Mouse (Mus musculus): ENCODE measurements around the gene Maats1. TPM values are rescaled to one million over a fixed set of nuclear protein-coding genes. Genes with fewer than 3 reads are reported as not detected.

Maats1 gene
- total RNA-seq, 2 experiments from 2014 or later = 1.1 to 1.3 TPM

- H3K4me3 ChIP-seq = no peak overlapping the region
- no peak for DNase-seq (ENCODE audit: low spot score in 2 of 2)
- no peak overlapping the region for H3K27ac ChIP-seq
- no peak for TF ChIP-seq CTCF (conservative IDR thresholded peaks at IDR 0.05)
These were observed 51.8 kb downstream of the Maats1 start for GRCm38 (mm10) chr16:38290151-38290550.

DNA sequence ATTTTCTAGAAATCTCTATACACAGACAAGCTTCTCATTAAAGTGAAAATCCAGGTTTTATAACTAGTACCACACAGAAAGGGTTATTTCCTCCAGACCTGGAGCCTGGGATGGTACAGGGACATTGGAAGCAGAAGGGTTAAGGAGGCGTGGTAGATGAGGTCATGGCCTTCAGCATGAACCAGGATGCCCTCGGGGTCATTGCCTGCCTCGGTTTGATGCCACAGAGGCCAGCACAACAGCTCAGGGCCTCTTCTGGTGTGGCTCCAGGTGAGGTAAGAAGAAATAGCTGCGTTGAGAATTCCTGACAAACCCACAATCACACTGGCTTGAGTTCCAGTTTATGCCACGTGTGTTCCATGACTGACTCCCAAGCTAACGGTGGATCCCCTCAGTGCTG lies 53.1 kb downstream of the Maats1 start:
- no peak overlapping the region for H3K4me3 ChIP-seq
- no peak for TF ChIP-seq CTCF (conservative IDR thresholded peaks at IDR 0.05)
- DNase-seq (ENCODE audit: low spot score in 2 of 2) = no peak
- H3K27ac ChIP-seq = no peak overlapping the region

GRCm38 (mm10) chr16:38287762-38288161 lies 54.2 kb downstream of the Maats1 start:
- no peak for TF ChIP-seq CTCF (conservative IDR thresholded peaks at IDR 0.05)
- Histone ChIP-seq H3K4me3 (no peak overlapping the region), H3K27ac (no peak overlapping the region)
- DNase-seq (ENCODE audit: low spot score in 2 of 2) = no peak

- TF ChIP-seq CTCF (conservative IDR thresholded peaks at IDR 0.05) = no peak
- H3K4me3 ChIP-seq = no peak overlapping the region
- no peak overlapping the region for H3K27ac ChIP-seq
- no peak for DNase-seq (ENCODE audit: low spot score in 2 of 2)
These were observed 54.6 kb downstream of the Maats1 start for GRCm38 (mm10) chr16:38287357-38287756.

GRCm38 (mm10) chr16:38286541-38286940 lies 55.4 kb downstream of the Maats1 start:
- Histone ChIP-seq H3K27ac (no peak overlapping the region), H3K4me3 (no peak overlapping the region)
- TF ChIP-seq CTCF (conservative IDR thresholded peaks at IDR 0.05) = no peak
- no peak for DNase-seq (ENCODE audit: low spot score in 2 of 2)

DNA sequence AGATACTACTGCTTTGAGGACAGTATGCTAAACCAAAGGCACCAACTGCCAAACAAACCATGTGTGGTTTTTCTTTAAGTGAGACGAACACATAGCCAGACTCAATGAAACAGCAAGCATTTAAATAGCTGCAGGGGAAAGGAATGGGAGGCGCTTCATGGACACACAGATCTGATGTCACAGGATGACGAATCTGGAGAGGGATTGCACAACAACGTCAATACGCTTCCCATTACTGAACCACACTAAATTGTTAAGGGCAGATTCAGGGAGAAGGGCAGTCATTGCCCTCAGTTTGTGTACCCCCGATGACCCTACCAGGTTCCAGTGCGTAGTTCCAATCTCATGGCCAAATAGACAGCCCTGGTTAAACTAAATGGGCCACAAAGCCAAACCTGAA lies 56.1 kb downstream of the Maats1 start:
- Histone ChIP-seq H3K4me3 (no peak overlapping the region), H3K27ac (no peak overlapping the region)
- no peak for DNase-seq (ENCODE audit: low spot score in 2 of 2)
- TF ChIP-seq CTCF (conservative IDR thresholded peaks at IDR 0.05) = no peak

DNA sequence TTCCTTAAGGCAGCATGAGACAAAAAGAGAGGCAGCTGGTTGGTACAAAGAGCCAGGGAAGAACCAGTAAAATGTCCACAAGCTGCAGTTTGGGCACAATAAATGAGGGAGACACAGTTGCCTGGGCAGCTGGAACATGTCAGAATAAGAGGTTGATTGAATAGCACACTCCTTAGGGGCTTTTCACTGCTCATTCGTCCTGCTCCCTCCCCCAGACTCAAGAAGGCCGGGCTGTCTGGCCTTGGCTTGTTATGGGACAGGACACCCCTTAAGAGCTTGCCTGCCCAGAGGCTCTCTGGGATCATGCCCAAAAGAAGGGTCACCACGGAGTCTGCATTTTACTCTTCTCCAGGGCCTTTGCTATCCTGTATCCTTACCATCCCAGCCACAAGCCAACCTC lies 58.6 kb downstream of the Maats1 start:
- DNase-seq (ENCODE audit: low spot score in 2 of 2) = no peak
- H3K4me3 ChIP-seq = no peak overlapping the region
- H3K27ac ChIP-seq = no peak overlapping the region
- TF ChIP-seq CTCF (conservative IDR thresholded peaks at IDR 0.05) = no peak

DNA sequence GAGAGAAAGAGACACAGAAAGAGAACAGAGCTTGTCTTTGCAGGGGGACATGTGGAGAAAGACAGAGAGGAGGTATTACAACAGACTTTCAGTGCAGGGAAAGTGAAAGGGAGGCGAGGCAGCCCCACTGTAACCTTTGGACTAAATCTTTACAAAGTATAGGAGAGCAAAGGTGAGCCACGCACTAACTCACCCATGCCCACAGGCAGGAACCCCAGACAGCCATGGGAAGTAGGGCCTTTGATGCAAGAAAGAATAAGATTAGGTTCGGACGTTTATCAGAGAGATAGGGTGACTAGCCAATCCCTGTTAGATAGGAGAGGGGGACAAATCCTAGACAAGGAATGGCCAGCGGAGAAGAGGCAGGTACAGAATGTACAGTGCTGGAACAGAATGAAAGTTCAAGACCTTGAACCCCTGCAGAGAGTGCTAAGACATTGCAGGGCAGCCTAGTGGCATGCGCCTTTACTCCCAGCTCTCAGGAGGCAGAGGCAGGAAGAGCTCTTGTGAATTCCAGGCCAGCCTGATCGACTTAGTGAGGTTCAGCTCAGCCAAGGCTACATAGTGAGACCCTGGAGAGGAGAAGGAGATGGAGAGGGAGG lies 59.3 kb downstream of the Maats1 start:
- Histone ChIP-seq H3K27ac (no peak overlapping the region), H3K4me3 (no peak overlapping the region)
- no peak for DNase-seq (ENCODE audit: low spot score in 2 of 2)
- TF ChIP-seq CTCF (conservative IDR thresholded peaks at IDR 0.05) = no peak

- Histone ChIP-seq H3K4me3 (no peak overlapping the region), H3K27ac (no peak overlapping the region)
- DNase-seq (ENCODE audit: low spot score in 2 of 2) = no peak
- TF ChIP-seq CTCF (conservative IDR thresholded peaks at IDR 0.05) = no peak
These were observed 61.0 kb downstream of the Maats1 start for GRCm38 (mm10) chr16:38280951-38281350.

DNA sequence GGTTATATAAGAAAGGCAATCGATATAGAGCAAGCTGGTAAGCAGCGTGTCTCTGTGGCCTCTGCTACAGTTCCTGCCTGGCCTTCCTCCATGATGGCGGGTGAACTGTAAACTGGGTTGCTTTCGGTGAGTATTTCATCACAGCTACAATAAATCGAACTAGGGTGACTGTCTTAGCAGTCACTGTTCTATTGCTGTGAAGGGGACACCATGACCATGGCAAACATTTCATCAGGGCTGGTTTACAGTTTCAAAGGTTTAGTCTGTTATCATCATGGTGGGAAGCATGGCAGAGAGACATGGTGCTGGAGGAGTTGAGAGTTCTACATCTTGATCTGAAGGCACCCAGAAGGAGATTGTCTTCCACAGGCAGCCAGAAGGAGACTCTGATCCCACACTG lies 62.1 kb downstream of the Maats1 start:
- no peak overlapping the region for H3K4me3 ChIP-seq
- TF ChIP-seq CTCF (conservative IDR thresholded peaks at IDR 0.05) = no peak
- DNase-seq (ENCODE audit: low spot score in 2 of 2) = no peak
- no peak overlapping the region for H3K27ac ChIP-seq

DNA sequence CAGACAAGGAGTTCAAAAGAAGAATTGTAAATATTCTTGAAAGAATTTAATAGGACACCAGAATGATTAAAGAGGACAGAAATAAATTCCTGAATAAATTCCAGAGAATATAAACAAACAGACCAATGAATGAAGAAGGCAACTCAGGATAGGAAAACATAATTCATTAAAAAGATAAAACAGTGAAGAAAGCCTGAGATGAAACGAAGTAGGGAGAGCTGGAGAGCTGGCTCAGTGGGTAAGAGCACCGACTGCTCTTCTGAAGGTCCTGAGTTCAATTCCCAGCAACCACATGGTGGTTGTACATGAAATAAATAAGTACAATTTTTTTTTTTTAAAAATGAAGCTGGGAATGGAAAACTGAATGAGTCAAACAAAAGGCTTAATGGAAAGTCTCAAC lies 67.2 kb downstream of the Maats1 start:
- Histone ChIP-seq H3K27ac (no peak overlapping the region), H3K4me3 (no peak overlapping the region)
- TF ChIP-seq CTCF (conservative IDR thresholded peaks at IDR 0.05) = no peak
- DNase-seq (ENCODE audit: low spot score in 2 of 2) = no peak

DNA sequence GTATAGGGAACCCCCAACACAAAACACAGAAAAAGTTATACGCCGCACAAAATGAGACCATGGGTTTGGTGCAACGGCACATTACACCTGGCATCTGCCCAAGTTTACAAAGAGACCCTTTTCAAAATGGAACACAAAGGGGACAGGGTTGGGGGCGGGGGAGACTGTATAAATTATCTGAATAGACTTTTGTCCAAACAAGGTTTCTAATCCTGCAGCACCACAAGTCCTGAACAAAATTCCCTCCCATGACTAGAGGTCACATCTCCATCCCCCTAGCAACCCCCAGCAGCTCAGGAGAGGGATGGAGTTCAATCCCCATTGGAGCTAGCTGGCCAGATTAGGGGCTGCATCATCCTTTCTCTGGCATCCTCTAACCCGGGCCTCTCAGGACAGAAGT lies 69.5 kb downstream of the Maats1 start:
- Histone ChIP-seq H3K4me3 (no peak overlapping the region), H3K27ac (no peak overlapping the region)
- TF ChIP-seq CTCF (conservative IDR thresholded peaks at IDR 0.05) = no peak
- DNase-seq (ENCODE audit: low spot score in 2 of 2) = no peak

GRCm38 (mm10) chr16:38271601-38272000 lies 70.3 kb downstream of the Maats1 start:
- no peak overlapping the region for H3K27ac ChIP-seq
- no peak for DNase-seq (ENCODE audit: low spot score in 2 of 2)
- no peak overlapping the region for H3K4me3 ChIP-seq
- TF ChIP-seq CTCF (conservative IDR thresholded peaks at IDR 0.05) = no peak

DNA sequence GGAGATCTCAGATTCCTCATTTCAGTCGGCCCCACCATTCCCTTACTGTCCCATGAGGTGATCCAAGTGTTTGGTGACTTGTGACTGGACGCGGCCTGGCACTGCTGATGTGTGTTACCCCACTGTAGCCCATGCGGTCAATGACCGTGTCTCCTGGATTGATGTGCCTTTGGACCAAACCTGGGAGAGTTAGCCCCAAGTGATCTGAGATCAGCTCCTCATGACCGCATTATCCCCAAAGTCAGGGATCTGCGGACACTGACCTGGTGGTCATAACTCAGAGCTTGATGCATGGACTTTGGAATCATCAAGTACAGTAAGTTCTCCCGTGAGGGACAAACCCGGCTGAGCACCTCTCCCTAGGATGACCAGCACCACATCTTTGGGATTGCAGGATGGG lies 86.0 kb downstream of the Maats1 start:
- Histone ChIP-seq H3K27ac (no peak overlapping the region), H3K4me3 (no peak overlapping the region)
- no peak for DNase-seq (ENCODE audit: low spot score in 2 of 2)
- TF ChIP-seq CTCF (conservative IDR thresholded peaks at IDR 0.05) = no peak

GRCm38 (mm10) chr16:38255107-38255506 lies 86.8 kb downstream of the Maats1 start:
- peak; percentile 51 for TF ChIP-seq CTCF (conservative IDR thresholded peaks at IDR 0.05)
- no peak for DNase-seq (ENCODE audit: low spot score in 2 of 2)
- Histone ChIP-seq H3K27ac (no peak overlapping the region), H3K4me3 (no peak overlapping the region)
